Mouse (Mus musculus) layer of hippocampus, postnatal 10 days (tissue): ENCODE data around the gene Kalrn. TPM values are rescaled to one million over a fixed set of nuclear protein-coding genes. Genes with fewer than 3 reads are reported as not detected.
"Not testable (repeated sequence)": the region's sequence is repeated elsewhere in the genome, so short reads cannot be mapped to it uniquely, and the experiment has no call there.

ENCODE experiments used
- DNase-seq, 2 experiments: peaks; one replicate each; pipeline ENCODE4 v3.0.0; 2021; ENCODE audit warnings: low spot score in 2 of 2
- total RNA-seq, 2 experiments: library from RNA; stranded (reverse); gene quantifications; 2 replicates each; pipeline ENCODE4 v1.2.3; 2021

Kalrn gene
- total RNA-seq, 2 experiments from 2014 or later = 312 to 341 TPM

DNA sequence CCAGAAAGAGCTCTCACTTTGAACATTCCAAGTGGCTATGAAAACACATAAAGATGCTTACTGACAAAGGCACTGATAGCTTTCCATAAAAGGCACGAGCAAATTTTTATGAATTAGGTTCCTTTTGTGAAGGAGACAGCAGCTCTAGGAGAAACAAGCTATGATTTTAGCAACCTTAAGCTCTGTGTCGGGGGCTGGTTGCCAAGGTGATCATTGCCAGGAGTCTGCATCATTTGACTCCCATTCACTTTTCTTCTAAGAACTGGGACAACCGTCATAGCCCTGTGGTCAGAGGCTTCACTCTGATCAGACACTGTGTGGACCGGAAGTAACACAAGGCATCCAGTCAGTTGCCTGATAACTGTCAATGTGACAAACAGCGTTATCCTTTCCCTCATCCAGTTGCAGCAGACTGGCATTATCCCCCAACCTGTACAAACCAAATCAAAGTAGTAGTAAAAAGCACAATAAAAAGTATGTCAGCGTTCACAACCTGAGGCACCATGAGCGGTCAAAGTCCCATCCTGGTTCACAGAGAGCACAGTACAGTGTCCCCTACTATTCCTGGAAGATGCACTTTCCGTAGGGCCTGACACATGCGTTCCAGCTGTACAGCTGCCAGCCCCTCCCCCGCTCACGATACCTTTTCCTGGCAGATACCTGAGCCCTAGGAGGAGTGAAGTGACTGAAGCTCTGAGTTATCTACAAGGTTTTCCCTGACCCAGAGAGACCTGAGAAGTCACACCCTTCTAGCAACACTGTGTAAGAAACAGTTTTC is 253.1 kb downstream of the Kalrn start:
- peak in 1 of 2 experiments; percentile 35 for DNase-seq

DNA sequence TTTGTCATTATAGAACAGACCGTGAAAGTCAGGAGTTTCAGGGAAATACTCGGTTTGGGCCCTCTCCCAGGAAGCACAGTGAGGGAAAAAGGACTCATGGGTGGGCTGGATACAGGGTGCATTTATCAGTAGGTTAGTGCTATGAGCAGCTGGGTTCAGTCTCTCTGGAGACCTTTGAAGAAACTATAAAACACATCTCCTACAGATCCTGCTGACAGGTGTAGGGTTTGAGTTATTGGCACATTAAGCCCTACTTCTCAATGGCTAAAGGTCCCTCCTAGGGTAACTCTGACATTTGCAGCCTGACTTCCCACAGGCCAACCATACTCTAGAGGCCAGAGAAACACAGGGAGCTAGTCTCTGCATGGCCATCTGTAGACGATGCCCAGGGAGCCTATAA is 256.2 kb downstream of the Kalrn start:
- no peak for DNase-seq

DNA sequence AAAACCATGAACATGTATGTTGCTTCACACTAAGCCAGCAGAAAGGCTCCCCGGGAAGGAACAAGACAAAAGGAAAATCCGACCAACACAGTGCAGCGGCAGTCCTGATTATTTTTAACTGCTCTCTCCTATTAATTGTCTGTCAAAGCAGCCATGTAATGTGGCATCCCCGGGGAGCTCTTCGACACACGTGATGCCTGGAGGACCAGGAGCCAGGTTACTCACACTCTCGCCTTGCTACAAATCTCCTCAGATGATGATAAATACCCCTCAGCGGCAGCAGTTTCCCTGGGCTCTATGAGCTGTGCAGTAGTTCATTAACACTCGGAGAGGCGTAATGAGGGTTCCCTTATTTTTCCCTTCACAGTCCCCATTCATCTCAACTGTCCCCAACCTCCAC is 257.1 kb downstream of the Kalrn start:
- no peak for DNase-seq

DNA sequence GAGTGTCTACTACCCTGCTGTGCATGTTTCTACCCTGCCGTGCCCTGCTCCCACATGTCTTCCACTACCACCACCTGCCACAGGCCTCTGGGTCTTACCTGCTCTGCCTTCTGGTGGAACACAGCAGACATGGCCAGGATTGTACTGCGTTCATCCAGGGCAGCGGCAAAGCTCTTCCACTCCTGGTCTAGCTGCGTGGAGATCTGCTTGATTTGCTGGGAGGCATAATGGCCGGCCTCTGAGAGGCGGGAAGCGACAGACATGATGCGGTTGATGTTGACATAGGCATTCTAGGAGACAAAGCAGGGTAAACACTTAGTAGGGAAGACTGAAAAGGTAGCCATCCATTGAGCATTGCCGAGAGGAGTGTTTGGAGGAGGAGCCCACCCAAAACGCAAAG is 259.3 kb downstream of the Kalrn start:
- no peak for DNase-seq

DNA sequence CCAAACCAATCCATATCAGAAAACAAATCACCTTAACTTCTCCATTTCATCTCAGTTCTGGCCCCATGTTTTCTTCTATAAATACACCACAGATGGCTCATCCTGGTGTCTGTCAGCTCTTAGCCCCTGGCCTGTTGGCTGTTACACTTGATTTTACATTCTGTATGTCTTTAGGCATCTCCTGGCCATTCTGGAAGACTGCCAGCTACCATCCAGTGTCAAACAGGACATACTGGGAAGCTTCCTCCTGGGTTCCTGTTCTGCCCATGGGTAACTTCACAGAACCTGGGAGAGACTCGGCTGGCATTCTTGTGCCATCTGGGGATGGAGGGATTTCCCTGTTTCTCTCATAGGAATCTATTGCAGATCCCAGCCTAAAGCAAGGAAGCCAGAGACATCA is 261.8 kb downstream of the Kalrn start:
- no peak for DNase-seq

DNA sequence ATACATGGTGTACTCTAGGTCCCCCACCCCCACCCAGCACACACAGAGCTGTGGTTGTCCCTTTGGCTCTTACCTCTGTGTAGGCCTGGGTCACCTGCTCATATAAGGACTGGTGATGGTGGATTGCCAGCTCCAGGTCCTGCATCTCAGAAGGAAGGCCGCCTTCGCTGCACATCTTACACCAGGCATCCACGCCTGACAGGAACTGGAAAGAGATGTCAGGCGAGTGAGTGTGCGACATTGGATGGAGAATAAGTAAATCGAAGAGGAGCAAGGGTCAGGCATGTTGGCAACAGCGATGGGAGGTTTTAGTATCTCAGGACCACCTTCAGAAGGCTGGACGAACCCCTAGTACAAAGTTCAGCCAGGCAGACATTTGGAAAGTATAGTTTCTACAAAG is 263.0 kb downstream of the Kalrn start:
- DNase-seq = no peak

DNA sequence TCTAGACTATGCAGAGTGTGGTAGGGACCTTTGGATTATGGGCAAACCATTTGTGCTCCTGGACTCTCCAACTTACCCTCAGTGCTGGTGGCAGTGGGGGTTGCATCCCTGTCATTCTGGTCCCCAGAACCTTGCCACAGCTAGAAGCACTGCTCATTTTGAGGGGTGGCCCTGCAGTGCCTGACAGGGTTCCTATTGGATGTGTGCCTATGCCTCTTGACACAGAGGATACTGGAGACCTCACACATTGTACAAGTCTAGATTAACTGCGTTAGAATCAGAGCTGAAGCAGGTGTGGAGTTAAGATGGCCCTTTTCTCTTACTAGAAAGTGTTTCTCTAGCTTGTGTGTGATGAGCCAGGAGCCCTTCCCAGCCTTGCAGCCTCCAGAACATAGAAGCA is 265.0 kb downstream of the Kalrn start:
- DNase-seq = no peak

DNA sequence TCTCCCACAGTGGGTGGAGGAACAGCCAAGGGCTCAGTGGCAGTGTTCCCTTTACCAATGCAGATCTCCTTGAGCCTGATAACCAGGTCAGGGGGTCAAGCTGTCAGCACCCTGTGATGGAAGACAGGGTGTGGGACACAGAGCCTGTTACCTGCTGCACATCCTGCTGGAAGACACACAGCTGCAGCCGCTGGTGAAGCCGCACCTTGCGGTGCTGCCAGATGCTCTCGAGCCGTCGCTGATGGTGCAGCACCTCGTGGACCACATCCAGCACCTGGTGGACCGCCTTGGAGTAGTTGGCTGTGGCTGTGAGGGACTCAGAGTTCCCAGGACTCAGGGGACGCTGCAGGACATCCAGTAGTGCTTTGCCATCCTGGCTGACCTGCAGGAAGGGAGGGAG is 265.9 kb downstream of the Kalrn start:
- DNase-seq = no peak

DNA sequence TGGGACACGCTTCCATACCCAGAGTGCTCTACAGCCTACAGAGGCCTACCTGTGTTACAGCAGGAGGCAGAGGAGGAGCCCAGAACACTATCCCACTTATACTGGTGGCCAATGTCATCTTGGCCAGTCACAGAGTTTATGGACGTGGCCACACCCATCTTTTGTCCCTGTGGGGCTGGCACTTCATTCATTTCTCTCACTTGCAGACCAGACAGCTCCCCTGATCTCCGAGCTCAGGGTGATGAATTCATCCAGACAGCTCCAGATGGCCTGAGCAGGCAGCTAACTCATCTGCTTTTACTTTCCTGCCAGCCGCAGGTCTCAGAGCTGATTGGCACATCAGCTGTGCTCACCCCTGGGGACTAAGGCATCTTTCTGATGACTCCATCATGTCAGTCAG is 267.7 kb downstream of the Kalrn start:
- no peak for DNase-seq

DNA sequence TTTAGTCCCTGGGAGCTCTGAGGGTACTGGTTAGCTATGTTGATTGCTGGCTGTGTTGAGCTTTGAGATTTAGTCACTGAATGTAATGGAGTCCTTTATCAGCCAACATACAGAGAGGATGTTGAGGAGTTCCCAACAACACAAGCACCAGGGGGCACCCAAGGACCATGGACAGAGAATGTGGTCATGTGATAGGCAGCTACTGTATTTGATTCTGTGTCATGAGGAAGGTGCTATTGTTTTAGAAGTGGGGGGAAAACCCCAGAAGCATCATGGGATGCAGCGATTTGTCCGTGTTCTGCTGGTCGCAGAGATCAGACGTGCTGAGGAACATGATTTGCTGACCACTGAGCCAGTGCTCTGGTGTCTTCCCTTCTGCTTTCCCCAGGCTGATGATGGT is 269.5 kb downstream of the Kalrn start:
- DNase-seq = not testable (repeated sequence)

DNA sequence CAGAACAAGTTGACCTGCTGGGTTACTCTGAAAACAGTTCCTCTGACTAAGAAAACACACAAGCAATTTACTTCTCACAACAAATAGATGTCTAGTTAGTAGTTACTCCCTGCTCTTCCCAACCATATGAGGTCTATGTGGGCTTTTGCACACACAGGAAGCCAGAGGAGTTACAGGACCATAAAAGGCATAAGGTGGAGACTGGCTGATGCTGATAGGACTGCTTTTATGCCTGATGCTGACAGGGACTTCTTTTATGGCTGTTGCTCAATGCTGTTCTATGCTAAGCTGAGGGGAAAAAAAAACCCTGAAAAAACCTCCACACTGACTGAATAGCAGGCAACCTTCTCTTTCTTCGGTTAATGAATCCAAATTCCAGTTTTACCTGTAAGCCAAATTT is 270.8 kb downstream of the Kalrn start:
- no peak for DNase-seq

DNA sequence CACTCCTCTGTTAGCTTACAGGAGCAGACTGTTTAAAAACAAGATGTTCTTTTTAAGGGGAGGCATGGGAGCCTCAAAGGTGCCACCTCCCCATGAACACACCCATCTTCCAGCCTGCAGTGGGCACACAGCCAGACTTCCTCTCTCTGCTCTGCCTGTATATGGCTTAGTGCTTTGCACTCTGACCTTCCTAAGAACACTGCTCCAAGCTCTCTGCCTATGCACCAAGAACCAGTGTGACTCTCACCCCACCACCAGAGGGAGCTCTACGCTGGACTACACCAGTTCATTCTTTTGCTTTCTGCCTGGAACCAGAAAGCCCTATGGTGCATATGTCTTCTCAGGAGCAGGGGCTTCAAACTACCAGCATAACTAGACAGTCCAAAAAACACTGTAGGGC is 271.3 kb downstream of the Kalrn start:
- peak in 1 of 2 experiments; percentile 29 for DNase-seq

DNA sequence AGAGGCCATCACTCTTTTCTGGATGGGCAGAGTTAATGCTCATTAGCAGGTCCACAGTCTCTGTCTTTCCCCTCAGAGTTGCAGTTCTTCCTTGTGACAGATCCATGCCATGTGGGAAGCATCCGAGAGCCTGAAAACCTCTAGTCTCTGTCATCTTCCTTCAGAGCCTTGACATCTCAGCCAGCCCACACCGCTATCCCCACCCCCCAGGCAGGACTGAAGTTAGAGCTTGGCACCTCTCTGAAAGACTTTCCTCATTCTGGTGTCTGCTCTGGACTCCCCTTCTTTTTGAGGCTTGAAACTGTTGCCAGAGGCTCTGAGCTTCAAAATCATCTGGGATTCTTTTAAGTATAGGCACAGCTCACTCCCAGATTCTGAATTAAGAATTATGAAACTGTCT is 274.1 kb downstream of the Kalrn start:
- no peak for DNase-seq

DNA sequence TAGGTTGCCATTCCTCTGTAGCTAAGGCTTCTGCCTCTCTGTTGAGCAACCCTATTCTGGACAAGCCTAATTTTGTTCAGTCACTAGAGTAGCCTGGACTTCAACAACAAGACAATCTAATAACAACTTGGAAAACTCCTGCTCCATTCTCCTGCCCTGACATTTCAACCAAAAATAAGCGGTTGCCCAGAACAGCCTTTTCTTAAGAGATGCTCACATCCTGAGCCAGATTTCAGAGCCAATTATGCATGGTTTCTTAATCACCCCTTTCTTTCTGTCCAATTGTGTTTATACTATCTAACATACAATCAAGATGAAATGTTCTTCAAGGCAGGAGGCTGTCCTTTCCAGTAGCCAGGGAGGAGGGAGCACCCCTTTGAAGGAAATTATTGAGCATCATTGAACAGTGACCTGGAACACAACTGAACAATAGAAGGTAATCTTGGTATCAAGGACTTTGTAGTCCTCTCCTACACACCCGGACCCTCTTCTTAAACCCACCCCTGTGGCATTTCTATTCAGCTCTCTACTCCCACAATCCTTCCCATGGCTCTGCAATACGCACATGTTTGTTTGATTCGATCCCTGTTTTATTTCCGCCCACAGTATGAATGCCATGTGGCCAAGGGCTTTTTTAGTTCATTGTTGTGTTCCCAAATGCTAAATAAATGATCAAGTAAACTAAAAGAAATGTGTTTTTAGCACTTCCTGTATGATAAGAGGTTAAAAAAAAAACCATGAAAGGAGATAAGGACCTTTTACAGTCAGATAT is 275.2 kb downstream of the Kalrn start:
- DNase-seq = no peak

DNA sequence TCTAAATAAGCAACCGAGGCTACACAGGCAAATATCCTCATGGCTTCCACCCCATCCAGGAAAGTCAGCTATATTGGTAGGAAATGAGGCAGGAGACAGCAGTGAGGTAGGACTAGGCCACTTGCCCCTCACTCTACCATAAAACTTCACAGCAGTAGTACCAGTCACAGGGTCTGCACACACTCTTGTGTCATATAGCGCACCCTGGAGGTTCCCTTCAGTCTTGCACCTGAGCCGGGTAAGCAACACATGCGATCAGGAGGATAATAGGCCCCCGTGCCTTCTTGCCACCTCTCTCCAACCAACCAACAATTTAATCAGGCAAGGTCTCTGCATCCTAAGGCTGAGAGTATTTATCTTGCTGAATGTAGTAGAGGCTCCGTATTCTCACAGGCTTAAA is 278.8 kb downstream of the Kalrn start:
- DNase-seq = no peak

DNA sequence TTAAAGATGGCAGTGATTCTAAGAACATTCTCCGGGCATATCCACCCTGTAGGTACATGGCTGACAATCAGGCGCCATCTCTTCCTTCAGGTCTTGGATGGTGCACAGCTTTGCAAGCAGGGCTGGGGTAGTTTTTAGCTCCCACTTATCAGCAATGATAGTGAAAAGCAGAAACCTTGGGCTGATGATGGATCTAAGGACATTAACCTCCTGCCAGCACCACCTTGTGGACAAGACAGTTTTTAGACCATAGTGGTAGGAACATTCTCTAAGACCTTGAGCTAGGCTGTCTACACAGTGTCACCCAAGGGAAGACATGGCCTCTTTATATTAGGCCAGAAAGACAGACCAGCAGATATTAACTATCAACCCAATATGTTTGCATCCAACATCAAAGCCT is 279.7 kb downstream of the Kalrn start:
- no peak for DNase-seq

DNA sequence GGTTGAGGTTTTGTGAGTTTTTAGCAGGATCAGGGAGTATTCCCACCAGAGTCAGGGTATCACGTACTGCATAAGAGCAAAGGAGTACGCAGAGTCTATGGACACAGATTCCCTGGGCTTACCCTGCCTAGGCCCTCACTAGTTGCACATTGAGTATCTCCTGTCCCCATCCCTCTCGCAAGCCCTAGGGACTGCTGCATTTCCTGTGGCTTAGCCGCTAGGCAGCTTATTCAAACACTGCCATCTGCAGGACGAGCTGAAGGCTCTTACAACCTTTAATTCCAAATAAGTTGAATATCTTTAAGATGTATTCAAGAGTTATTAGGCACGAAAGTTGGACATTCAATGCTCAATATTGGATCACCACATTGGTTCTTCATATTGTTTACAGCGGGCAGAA is 283.7 kb downstream of the Kalrn start:
- no peak for DNase-seq

DNA sequence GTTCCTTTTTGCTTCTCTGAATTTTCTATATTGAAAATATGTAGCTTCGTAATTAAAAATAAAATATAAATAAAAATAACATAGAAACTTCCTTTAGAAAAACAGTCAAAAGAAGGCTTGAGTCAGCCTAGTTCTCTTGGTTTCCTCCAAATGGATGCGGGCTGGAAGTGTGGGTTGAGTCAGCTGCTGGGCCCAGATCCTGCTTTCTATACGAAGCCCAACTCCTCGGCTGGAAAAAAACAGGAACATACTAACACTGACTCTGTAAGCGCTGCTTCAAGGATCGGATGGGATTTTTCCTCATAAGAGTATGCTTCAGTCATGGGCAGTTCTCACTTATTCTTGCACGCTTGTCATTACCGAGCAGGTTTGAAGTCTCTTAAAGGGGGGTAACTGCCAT is 291.3 kb downstream of the Kalrn start:
- DNase-seq = no peak

DNA sequence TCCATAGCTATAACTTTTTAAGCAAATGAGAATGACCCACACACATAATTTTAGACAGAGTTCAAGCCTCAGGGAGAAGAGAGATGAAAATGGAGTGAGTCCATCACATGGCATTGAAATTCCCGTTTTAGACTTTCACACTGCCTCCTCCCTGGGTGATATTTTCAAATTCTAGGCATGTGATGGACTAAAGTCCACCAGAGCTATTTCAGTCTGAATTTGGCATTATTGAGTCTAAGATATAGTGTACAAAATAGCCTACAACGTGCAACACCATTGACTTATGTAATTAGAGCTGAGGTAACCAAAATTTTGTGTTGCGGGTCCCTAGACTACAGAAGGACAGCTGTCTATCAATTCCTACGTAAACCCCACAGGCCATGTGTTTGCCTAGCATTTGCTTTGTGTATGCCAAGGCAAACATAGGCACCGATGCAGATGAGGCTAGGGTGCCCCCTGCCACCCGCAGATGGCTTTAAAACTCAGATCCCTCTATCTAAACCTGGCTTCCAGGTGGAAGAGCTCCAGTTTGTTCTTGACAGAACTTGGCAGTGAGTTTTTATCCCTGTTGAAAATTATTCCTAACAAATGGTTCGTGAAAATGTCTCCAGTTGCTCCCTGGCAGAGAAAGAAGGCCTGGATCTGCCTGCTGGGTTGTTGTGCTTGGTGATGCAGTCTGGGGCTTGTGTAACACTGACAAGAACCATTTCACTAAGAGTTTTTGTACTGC is 293.5 kb downstream of the Kalrn start:
- DNase-seq = peak; percentile 54 to 65

DNA sequence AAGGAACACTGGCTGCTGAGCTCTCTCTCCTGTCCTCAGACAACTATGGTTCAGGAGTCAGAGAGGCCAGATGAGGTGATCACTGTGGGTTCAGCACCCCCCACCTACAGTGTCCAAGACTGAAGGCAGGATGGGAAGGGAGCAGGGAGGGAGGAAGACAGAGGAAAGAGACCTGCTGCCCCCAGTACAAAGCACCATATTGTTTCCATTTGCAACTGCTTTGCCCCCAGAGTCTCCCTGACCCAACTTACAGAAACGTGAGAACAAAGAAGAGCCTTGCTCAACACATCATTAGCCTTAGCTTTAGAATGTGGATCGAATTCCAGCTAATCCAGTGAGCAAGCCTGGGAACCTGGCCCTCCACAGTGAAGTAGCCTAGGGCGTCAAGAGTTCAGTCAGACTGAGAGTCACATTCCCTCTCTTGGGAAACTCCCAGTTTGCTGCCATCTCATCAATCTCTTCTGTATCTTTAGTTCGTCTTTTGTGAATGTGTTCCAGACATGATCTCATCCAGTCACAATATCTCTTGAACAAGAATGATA is 295.0 kb downstream of the Kalrn start:
- no peak for DNase-seq

DNA sequence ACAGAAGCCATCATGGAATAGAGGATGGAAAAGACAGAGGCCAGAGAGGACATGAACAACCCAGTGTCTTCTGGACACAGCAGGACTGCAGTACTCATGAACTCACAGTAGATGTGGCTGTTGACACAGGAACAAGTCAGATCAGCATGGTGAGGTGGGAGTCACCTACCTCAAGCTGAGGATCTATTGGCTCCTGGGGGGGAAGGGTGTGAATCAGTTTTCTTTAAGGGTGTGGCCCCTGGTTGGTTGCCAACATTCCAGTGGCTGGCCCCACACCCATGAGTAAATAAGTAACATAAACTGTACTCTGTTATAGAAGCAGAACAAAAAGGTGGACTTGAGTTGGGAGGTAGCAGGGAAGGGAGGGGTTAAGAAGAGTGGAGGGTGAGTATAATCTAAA is 298.7 kb downstream of the Kalrn start:
- DNase-seq = no peak

DNA sequence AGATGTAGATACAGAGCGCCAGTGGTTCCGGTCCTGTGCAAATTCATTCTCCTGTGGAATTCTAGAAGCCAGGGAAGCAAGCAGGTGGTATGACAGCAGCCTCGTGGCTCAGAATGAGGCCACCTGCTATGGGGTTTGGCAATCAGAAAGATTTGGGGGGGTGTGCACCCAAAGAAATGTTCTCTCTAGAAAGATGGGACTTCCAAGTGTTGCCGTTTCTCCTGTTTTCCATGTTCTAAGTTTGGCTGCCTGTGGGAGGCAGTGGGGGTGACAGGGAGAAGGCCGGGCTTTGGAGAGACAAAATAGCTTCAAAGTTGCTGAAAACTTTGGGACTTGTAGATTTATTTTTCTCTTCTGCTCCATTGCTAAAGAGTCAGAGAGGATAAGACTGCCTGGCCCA is 301.9 kb downstream of the Kalrn start:
- no peak for DNase-seq
